Mouse (Mus musculus): ENCODE results near the gene Mmp14. TPM values are rescaled to one million over a fixed set of nuclear protein-coding genes. Genes with fewer than 3 reads are reported as not detected.

The Mmp14 gene
- total and polyA plus RNA-seq, 3 experiments, result 19.4 to 29.9 TPM; not detected in 1

- TF ChIP-seq UBTF (IDR thresholded peaks at IDR 0.05; ENCODE audit: borderline replicate concordance, insufficient read depth, low read depth, low read length), result no peak
- no peak for TF ChIP-seq NRF1 (IDR thresholded peaks at IDR 0.05; ENCODE audit: insufficient read depth, low read depth, low read length, poor library complexity, severe bottlenecking)
- peak in 1 of 2 experiments; percentile 49; a peak in 1 of 4 replicates for TF ChIP-seq EP300 (IDR thresholded peaks at IDR 0.05; ENCODE audit: low read depth in 1 of 2, low read length in 2 of 2)
- TF ChIP-seq NELFE (IDR thresholded peaks at IDR 0.05; ENCODE audit: low read depth, low read length), result no peak
- TF ChIP-seq ELF1 (IDR thresholded peaks at IDR 0.05; ENCODE audit: low read depth, low read length), result no peak
- peak; percentile 63 for TF ChIP-seq GATA1 (IDR thresholded peaks at IDR 0.05; ENCODE audit: low read depth, low read length)
- no peak for TF ChIP-seq POLR2AphosphoS5 (IDR thresholded peaks at IDR 0.05; ENCODE audit: borderline replicate concordance, low read depth, low read length)
- no peak for TF ChIP-seq ETS1 (IDR thresholded peaks at IDR 0.05; ENCODE audit: low read depth, low read length)
- TF ChIP-seq ZC3H11A (IDR thresholded peaks at IDR 0.05; ENCODE audit: low read depth, low read length), result no peak
- TF ChIP-seq RAD21 (IDR thresholded peaks at IDR 0.05; ENCODE audit: low read depth, low read length), result no peak
- peak; percentile 63 for TF ChIP-seq TCF12 (IDR thresholded peaks at IDR 0.05; ENCODE audit: low read depth, low read length)
- no peak for TF ChIP-seq USF2 (IDR thresholded peaks at IDR 0.05; ENCODE audit: borderline replicate concordance in 1 of 2, insufficient read depth in 1 of 2, low read depth in 1 of 2, low read length in 2 of 2)
- TF ChIP-seq GABPA (IDR thresholded peaks at IDR 0.05; ENCODE audit: low read depth, low read length), result no peak
- TF ChIP-seq ZNF384 (IDR thresholded peaks at IDR 0.05; ENCODE audit: low read depth, low read length), result no peak
Observed at GRCm38 (mm10) chr14:54471467-54471866, 40.1 kb downstream of the Mmp14 start (continued).

DNA sequence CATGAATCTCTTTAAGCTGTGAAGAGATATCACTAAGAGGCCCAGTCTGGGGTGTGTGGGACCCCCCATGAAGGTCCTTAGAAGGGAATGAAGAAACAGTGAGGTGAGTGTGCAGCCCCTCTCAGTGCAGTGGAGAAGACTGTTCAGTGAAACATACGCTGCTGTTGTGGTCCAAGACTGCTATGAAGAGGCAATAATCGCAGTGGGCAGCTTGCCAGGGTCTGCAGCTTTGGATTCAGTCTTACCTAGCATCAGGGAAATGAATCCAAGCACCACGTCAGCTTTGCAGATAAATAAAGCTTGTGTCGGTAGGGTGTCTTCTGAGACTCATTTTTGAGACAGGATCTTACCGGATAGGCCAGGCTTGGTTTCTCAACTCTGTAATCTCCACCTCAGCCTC is 41.3 kb downstream of the Mmp14 start:
- Histone ChIP-seq H3K9ac (ENCODE audit: control insufficient read depth, low read depth, low read length, poor library complexity, severe bottlenecking) (no peak overlapping the region), H3K9me3 (replicated peaks; ENCODE audit: insufficient read depth, low read length) (no peaks in the 10 kb centered on the region), H3K4me1 (ENCODE audit: control insufficient read depth in 1 of 2, insufficient read depth in 2 of 2, low read length in 2 of 2) (peaks cover 12 to 21% of the 10 kb centered on the region in 2 experiments), H3K4me3 (ENCODE audit: control insufficient read depth in 1 of 2, insufficient read depth in 1 of 2, low read depth in 2 of 2, low read length in 2 of 2) (no peak overlapping the region), H3K79me2 (ENCODE audit: control insufficient read depth, insufficient read depth, low read length, poor library complexity) (no peaks in the 10 kb centered on the region; the same call in 1 of the 2 replicates), H3K27me3 (ENCODE audit: control insufficient read depth in 1 of 2, insufficient read depth in 2 of 2, low read length in 2 of 2) (no peaks in the 10 kb centered on the region), H3K27ac (ENCODE audit: control insufficient read depth, low read depth, low read length) (no peak overlapping the region), H3K36me3 (ENCODE audit: control insufficient read depth in 1 of 2, insufficient read depth in 2 of 2, low read length in 2 of 2) (peaks cover 0 to 14% of the 10 kb centered on the region in 2 experiments; a peak in 2 of 4 replicates)
- DNase-seq (ENCODE audit: low read depth, low spot score), result no peak
- TF ChIP-seq SMC3 (IDR thresholded peaks at IDR 0.05; ENCODE audit: low read depth, low read length) (no peak), MYB (IDR thresholded peaks at IDR 0.05; ENCODE audit: low read depth, low read length) (no peak), NRF1 (IDR thresholded peaks at IDR 0.05; ENCODE audit: insufficient read depth, low read depth, low read length, poor library complexity, severe bottlenecking) (no peak), HCFC1 (IDR thresholded peaks at IDR 0.05; ENCODE audit: low read depth, low read length) (no peak), MXI1 (IDR thresholded peaks at IDR 0.05; ENCODE audit: low read depth, low read length) (no peak), POLR2A (IDR thresholded peaks at IDR 0.05; ENCODE audit: control insufficient read depth in 1 of 2, insufficient read depth in 1 of 2, low read depth in 1 of 2, low read length in 2 of 2, poor library complexity in 1 of 2) (no peak)
